Mouse (Mus musculus) gastrocnemius, postnatal 14 days (tissue): Measurements from ENCODE around the gene Lrrc75a. TPM values are rescaled to one million over a fixed set of nuclear protein-coding genes. Genes with fewer than 3 reads are reported as not detected.
A peak's percentile ranks its signal among the peaks of the same experiment; 100 is the strongest.

ENCODE experiments used
- DNase-seq: peaks from one replicate; pipeline ENCODE4 v3.0.0; 2021; ENCODE audit warnings: mixed read lengths
- intact Hi-C: fragments of 180-260 bp; cut with DNase I; formaldehyde crosslinking; loops from one replicate; pipeline ENCODE4 v1.15.1; 2025; ENCODE audit warnings: low total_unique reads
- total RNA-seq, 2 experiments: library from RNA; stranded (reverse); gene quantifications; 2 replicates each; pipeline ENCODE4 v1.2.3; 2021

The Lrrc75a gene
- total RNA-seq, 2 experiments from 2014 or later, result 7.2 to 8.8 TPM

GRCm38 (mm10) chr11:62646958-62647515 is 1.3 kb downstream of the Lrrc75a start:
- intact Hi-C loops, result no loop called here
- DNase-seq, result no peak

GRCm38 (mm10) chr11:62646495-62646843 is 1.9 kb downstream of the Lrrc75a start:
- no peak for DNase-seq
- intact Hi-C loops, result no loop called here

GRCm38 (mm10) chr11:62645732-62646494 is 2.4 kb downstream of the Lrrc75a start:
- intact Hi-C loops, result loop anchor here (2.0 kb wide), 1 partner anchor 29 kb away; no protein-coding TSS in a partner anchor
- DNase-seq, result peak; percentile 69

- intact Hi-C loops, result loop anchor here (2.0 kb wide), 1 partner anchor 29 kb away; no protein-coding TSS in a partner anchor
- DNase-seq, result no peak
Measured at GRCm38 (mm10) chr11:62645337-62645675, 3.0 kb downstream of the Lrrc75a start.

GRCm38 (mm10) chr11:62644602-62645336 is 3.6 kb downstream of the Lrrc75a start:
- intact Hi-C loops, result loop anchor here (2.0 kb wide), 1 partner anchor 28 kb away; no protein-coding TSS in a partner anchor
- DNase-seq, result no peak

- DNase-seq, result no peak
Measured at GRCm38 (mm10) chr11:62643681-62644363, 4.5 kb downstream of the Lrrc75a start.

GRCm38 (mm10) chr11:62643011-62643631 is 5.2 kb downstream of the Lrrc75a start:
- intact Hi-C loops, result no loop called here
- peak; percentile 59 for DNase-seq

More at GRCm38 (mm10) chr11:62643681-62644363, 4.5 kb downstream of the Lrrc75a start:
- intact Hi-C loops, result loop anchor here (2.0 kb wide), 1 partner anchor 27 kb away; no protein-coding TSS in a partner anchor

GRCm38 (mm10) chr11:62642023-62642844 is 6.1 kb downstream of the Lrrc75a start:
- peak; percentile 37 for DNase-seq
- intact Hi-C loops, result no loop called here

- no peak for DNase-seq
- intact Hi-C loops, result no loop called here
Measured at GRCm38 (mm10) chr11:62640378-62640777, 7.9 kb downstream of the Lrrc75a start.

GRCm38 (mm10) chr11:62638402-62638801 is 9.9 kb downstream of the Lrrc75a start:
- intact Hi-C loops, result no loop called here
- no peak for DNase-seq

- no peak for DNase-seq
- intact Hi-C loops, result no loop called here
Measured at GRCm38 (mm10) chr11:62637806-62638205, 10.5 kb downstream of the Lrrc75a start.

GRCm38 (mm10) chr11:62637401-62637800 is 10.9 kb downstream of the Lrrc75a start:
- DNase-seq, result no peak
- intact Hi-C loops, result no loop called here

GRCm38 (mm10) chr11:62636840-62637221 is 11.5 kb downstream of the Lrrc75a start:
- intact Hi-C loops, result no loop called here
- DNase-seq, result no peak

- intact Hi-C loops, result no loop called here
- DNase-seq, result no peak
Measured at GRCm38 (mm10) chr11:62636105-62636839, 12.1 kb downstream of the Lrrc75a start.

GRCm38 (mm10) chr11:62635406-62635805 is 12.9 kb downstream of the Lrrc75a start:
- intact Hi-C loops, result no loop called here
- DNase-seq, result peak; percentile 44

GRCm38 (mm10) chr11:62631138-62631537 is 17.2 kb downstream of the Lrrc75a start:
- intact Hi-C loops, result no loop called here
- no peak for DNase-seq

GRCm38 (mm10) chr11:62630225-62630821 is 18.0 kb downstream of the Lrrc75a start:
- DNase-seq, result no peak

More at GRCm38 (mm10) chr11:62630225-62630821, 18.0 kb downstream of the Lrrc75a start:
- intact Hi-C loops, result no loop called here
